Mouse (Mus musculus) stomach, postnatal 0 days (tissue): ENCODE results near the gene Ly6g6d.

Source experiments
- CTCF ChIP-seq: IDR thresholded peaks from 2 replicates; pipeline ENCODE4 v1.5.1; 2016; ENCODE audit warnings: antibody characterized with exemption, low read depth, mild to moderate bottlenecking, moderate library complexity
- EP300 ChIP-seq: optimal IDR thresholded peaks from 2 replicates; pipeline ENCODE3; 2016; ENCODE audit warnings: antibody characterized with exemption

DNA sequence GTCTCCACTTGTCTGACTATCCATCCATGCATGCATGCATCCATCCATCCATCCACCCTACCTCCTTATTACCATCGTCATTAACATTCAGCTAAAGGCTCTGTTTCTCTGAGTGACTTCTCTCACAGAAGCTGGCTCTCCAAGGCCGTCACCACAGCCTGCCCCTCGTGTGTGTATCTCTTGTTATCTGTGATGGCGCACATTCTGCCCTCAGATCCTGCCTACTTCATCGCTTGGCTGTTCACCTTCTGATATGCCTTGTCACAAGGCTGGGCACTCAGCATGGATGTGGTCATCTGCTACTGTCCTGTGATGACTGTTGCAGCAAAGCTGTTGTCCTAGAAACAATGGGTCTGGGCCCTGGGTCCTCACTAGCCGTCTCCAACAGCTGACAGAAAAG, 26.9 kb upstream of the Ly6g6d start:
- TF ChIP-seq EP300 (no peak), CTCF (no peak)
